In genomic region chr13:13889297-13890120, GRCm38 (mm10) we compare ENCODE assay signal across 8 mouse cellular contexts.
DNase-seq lines count a peak whose midpoint lies in the region; ATAC-seq lines count a peak whose summit lies in the region.

No protein-coding gene starts in this region.

- peak overlapping the region; percentile 51 for H3K4me2 ChIP-seq in hindbrain, embryonic 14.5 days (replicated peaks)

- no peaks in the 10 kb centered on the region for H3K9me3 ChIP-seq in hindbrain, embryonic 14.5 days (ENCODE audit: control insufficient read depth, low read length)

- peak overlapping the region; percentile 57 for H3K9ac ChIP-seq in hindbrain, embryonic 14.5 days

- H3K4me1 ChIP-seq in hindbrain, embryonic 14.5 days (replicated peaks; ENCODE audit: control insufficient read depth, insufficient read depth, low read length): no peaks in the 10 kb centered on the region

- 19% methylated on average over 17 of the region's 17 CpGs for WGBS in hindbrain, embryonic 14.5 days

- H3K27me3 ChIP-seq in hindbrain, embryonic 14.5 days (ENCODE audit: control insufficient read depth, insufficient read depth, low read length): no peaks in the 10 kb centered on the region

- ATAC-seq in hindbrain, embryonic 14.5 days (ENCODE audit: low FRiP score): peak; percentile 96

- H3K27ac ChIP-seq in hindbrain, embryonic 14.5 days: no peak overlapping the region

- peak overlapping the region; percentile 46 for H3K4me3 ChIP-seq in hindbrain, embryonic 14.5 days (replicated peaks; ENCODE audit: low read length)

- DNase-seq in R1 (ENCODE audit: low read depth, low spot score): peak; percentile 99
- peak; percentile 90 to 94 for DNase-seq in cerebellum, postnatal 25 days
- DNase-seq in frontal cortex, postnatal 25 days (ENCODE audit: low spot score in 2 of 2): peak; percentile 87 to 96
- DNase-seq in hindbrain, embryonic 14.5 days (ENCODE audit: low spot score): peak; percentile 100
- DNase-seq in layer of hippocampus, postnatal 36 days: peak; percentile 85 to 92
- peak; percentile 100 for DNase-seq in lung, postnatal 36 days
- peak; percentile 99 for DNase-seq in retina, postnatal 1 day
- peak; percentile 85 to 92 for DNase-seq in urinary bladder, adult 18-20 months (ENCODE audit: low spot score in 2 of 2)

- H3K36me3 ChIP-seq in hindbrain, embryonic 14.5 days (replicated peaks; ENCODE audit: control insufficient read depth, insufficient read depth): no peaks in the 10 kb centered on the region
